Mouse (Mus musculus) cortical plate, adult 2 months (tissue): ENCODE results near the gene Cfap45. TPM values are rescaled to one million over a fixed set of nuclear protein-coding genes. Genes with fewer than 3 reads are reported as not detected.
A peak's percentile ranks its signal among the peaks of the same experiment; 100 is the strongest.

ENCODE experiments used
- H3K27ac ChIP-seq: fragments of 200-500 bp; 2 replicates; pipeline ENCODE4 v1.5.1; 2012; ENCODE audit warnings: low read length, control low read depth, inconsistent platforms; ENCODE audit not compliant: insufficient read depth
- H3K4me1 ChIP-seq: fragments of 200-500 bp; 2 replicates; pipeline ENCODE4 v1.6.1; 2011; ENCODE audit warnings: low read length; ENCODE audit not compliant: control insufficient read depth, insufficient read depth
- H3K4me3 ChIP-seq: fragments of 200-500 bp; 2 replicates; pipeline ENCODE4 v1.5.1; 2011; ENCODE audit warnings: mild to moderate bottlenecking, low read length, control low read depth; ENCODE audit not compliant: insufficient read depth
- CTCF ChIP-seq: fragments of 200-500 bp; IDR thresholded peaks from 2 replicates; pipeline ENCODE4 v1.5.1; 2011; ENCODE audit warnings: mild to moderate bottlenecking, control low read depth, low read length; ENCODE audit not compliant: insufficient read depth; ENCODE audit errors: extremely low read depth
- POLR2A ChIP-seq: fragments of 200-500 bp; IDR thresholded peaks from 2 replicates; pipeline ENCODE4 v1.6.1; 2011; ENCODE audit warnings: mild to moderate bottlenecking, low read length, control low read depth; ENCODE audit not compliant: insufficient read depth; ENCODE audit errors: extremely low read depth
- polyA plus RNA-seq: library from polyadenylated mRNA; depleted of rRNA; stranded (reverse); fragments of >200 nt; gene quantifications from 2 replicates; pipeline ENCODE4 v1.2.3, GENCODE M21; 2012; rRNA removed

Gene Cfap45
- polyA plus RNA-seq, result 3.3 and 3.6 TPM in 2 replicates

DNA sequence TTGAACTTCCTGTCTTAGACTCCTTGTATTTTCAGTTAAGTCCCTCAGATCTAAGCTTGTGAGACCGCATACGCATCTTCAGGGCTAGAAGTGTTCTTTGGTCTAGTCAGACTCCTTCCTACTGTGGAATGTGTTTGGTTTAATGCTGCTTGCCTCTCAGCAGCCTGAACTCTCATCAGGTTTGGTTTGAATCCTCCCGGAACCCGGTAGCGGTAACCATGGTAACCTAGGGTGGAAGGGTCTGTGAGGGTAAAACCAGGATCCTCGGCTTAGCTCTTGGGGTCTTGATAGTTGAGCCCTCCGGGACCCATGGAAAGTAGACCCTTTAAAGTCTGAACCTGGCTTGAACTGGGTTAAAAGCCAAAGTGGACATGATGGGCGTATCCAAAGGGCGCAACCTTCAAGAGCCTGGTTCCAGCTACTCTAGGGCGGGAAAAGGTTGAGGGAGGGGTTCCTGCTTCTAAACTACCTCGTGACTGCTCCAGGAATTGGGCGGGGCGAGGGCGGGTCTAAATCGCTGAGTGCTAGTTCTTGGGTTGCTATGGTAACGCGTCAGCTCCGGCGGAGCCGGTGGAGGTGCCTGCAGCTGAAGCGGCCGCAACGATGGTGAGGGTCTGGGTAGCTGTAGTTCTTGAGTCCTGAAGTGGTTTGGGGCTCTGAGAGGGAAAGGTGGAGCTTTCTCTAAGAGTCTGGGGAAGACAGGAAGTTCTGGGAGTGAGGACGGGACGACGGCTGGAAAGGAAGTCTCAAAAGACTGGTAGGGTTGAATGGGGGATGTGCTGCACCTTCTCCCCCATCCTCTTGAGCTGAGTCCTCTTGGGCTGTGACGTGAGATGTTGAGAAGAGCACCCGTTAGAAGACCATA is at the start of gene Cfap45:
TSS of gene Cfap45 (plus strand) at position 226 of the 865 bp plus-strand sequence.
- Histone ChIP-seq H3K4me1 (no peaks in the 10 kb centered on the region), H3K4me3 (peak within 1 kb of the TSS; percentile 35), H3K27ac (no peak within 1 kb of the TSS)
- no peak for TF ChIP-seq POLR2A
- TF ChIP-seq CTCF, result no peak

DNA sequence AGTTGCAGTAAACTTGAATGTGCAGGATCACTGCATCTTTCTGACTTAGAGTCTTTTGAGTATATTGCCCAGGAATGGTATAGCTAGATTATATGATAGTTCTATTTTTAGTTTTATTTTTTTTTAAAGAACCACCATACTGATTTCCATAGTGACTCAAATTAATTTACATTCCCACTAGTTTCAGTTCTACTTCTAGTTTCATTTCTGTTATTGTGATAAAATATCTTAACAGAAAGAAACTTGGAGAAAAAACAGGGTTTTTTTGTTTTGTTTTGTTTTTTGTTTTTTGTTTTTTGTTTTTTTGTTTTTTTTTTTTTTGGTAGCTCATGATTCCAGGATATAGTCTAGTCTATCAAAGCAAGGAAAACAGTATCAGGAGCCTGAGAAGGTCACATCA is 47.7 kb upstream of the Cfap45 start:
- TF ChIP-seq CTCF (no peak), POLR2A (no peak)
- no peak overlapping the region for H3K27ac ChIP-seq
- H3K4me3 ChIP-seq, result no peak overlapping the region
- no peaks in the 10 kb centered on the region; the same call in 1 of the 2 replicates for H3K4me1 ChIP-seq

DNA sequence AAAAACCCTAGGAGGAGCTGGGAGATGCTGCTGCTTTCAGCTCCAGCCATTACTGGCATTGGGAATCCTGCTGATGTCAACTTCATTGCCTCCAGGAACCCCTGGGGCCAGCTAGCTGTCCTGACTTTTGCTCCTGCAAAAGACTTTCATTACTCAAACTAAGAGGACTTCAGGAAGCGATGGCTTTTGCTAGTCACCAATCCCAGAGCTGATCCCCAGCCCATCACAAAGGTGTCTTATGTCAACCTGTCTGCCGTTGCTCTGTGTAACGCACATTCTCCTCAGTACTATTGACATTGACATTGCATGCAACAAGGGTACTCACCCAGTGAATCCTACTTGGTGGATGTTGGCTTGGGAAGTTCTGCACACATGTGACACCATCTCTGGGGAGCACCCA is 46.4 kb upstream of the Cfap45 start:
- TF ChIP-seq POLR2A (no peak), CTCF (no peak)
- no peak overlapping the region for H3K4me3 ChIP-seq
- H3K27ac ChIP-seq, result no peak overlapping the region
- no peaks in the 10 kb centered on the region; the same call in 1 of the 2 replicates for H3K4me1 ChIP-seq

DNA sequence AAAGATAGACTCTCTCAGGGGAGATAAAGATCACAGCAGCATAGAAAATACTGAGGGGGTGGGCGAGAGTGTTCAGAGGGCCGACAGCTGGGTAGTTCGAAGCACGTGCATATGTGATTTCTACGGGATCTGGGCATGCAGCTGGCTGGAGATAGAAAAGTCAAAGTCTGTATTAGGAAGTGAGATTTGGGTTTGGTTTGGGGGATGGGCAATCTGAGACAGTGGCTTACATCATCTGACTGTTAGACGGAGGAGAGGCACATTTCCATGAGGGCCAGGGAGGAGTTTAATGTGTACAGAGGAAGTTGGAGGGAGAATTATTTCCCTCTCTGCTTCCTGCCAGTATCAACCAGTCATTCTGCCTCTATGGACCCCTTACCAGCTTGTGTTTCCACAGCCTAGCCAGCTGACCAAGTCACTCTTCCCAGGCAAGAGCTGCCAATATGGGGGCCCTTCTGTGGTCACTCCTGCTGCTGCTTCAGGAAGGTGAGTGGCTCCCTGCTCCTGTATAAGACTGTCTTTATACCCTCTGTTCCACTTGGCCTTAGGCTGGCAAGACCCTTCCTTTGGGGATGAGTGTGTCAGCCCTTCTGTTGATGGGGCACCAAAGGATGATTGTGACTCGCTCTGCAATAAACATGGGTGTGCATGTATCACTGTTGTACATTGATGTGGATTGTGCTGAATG is 45.4 kb upstream of the Cfap45 start, which contains the start of gene Slamf9:
TSS of gene Slamf9 (plus strand) at position 305 of the 688 bp plus-strand sequence.
- TF ChIP-seq CTCF (no peak), POLR2A (no peak)
- Histone ChIP-seq H3K4me1 (no peaks in the 10 kb centered on the region; the same call in 1 of the 2 replicates), H3K4me3 (no peak within 1 kb of the TSS), H3K27ac (no peak within 1 kb of the TSS)

DNA sequence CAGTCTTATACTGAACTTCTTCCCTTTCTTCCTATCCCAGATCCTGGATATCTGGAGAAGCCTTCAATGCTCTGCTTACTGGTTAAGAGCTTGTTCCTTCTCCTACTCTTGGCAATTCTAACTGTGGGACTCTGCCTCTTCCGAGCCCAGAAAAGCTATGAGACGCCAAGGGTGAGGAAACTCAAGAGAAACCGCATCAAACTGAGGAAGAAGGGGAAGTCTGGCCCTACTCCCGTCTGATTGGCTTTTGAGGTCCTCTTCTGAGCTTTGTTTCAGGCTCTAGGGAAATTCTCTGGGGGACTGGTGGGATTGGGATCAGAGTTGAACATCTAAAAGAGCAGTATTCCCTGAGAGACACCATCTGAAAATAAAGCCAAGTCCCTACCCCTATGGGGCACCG is 42.6 kb upstream of the Cfap45 start:
- TF ChIP-seq CTCF (no peak), POLR2A (no peak)
- H3K27ac ChIP-seq, result no peak overlapping the region
- no peak overlapping the region for H3K4me3 ChIP-seq
- H3K4me1 ChIP-seq, result no peaks in the 10 kb centered on the region; the same call in 1 of the 2 replicates

GRCm38 (mm10) chr1:172480376-172480775 is 40.2 kb upstream of the Cfap45 start:
- TF ChIP-seq CTCF (no peak), POLR2A (no peak)
- no peak overlapping the region for H3K4me3 ChIP-seq
- H3K4me1 ChIP-seq, result no peaks in the 10 kb centered on the region
- no peak overlapping the region for H3K27ac ChIP-seq

DNA sequence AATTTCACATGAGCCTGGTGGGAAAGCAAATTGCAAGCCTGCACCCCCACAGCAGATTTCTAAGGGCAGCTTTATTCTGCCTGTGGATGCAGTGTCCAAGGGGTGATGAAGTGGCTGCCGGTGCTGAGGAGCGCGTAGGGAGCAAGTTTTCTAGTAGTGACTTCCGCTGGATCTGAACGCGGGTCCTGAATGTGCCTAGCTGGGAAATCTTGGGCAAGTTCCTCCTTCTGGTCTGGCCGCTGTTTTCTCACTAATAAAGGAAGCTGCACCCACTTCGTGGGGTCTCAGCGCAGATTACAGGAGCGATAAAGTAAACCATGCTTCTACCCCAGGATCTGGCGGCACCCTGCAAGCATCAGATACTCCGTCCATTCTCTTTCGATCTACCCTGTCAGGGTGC is 39.5 kb upstream of the Cfap45 start:
- TF ChIP-seq POLR2A (no peak), CTCF (no peak)
- H3K4me3 ChIP-seq, result no peak overlapping the region
- H3K4me1 ChIP-seq, result no peaks in the 10 kb centered on the region
- no peak overlapping the region for H3K27ac ChIP-seq

DNA sequence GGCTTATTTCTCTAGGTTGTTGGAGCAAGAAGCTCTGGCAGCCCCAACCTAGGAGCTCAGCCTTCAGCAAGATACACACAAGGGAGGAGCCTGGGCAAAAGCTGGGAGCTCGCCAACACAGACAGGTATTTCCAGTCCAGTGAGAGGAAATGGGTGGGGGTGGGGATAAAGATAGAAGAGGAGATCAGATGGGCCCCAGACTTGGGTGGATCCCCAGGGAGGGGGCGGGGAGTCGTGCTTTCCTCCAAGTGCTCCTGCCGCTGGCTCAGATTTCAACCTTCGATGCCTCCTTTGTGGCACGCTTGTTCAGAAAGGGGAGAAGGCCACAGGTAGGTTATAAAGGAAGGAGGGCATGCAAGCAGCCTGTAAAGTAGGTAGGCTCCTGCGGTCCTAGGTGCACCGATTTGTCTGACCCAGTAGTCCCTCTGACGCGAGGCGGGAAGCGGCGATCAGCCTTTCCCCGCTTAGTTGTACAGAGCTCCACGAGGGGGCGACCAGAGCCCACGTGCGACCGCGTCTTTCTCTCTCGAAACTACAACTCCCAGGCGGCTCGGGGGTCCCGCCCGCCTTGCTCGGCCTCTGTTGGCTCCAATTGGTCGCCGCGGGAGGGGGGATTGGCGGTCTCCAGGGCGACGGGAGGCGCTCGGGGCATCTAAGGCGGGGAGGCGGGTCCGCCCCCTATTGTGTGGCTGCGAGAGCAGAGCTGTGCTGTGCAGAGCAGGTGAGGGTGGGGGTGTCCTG is 38.9 kb upstream of the Cfap45 start, which contains the start of gene Igsf9:
TSS of gene Igsf9 (plus strand) at position 249 of the 741 bp plus-strand sequence.
- TF ChIP-seq POLR2A (no peak), CTCF (0 out of 2 replicates have a peak, but pooled peaks have one; percentile 2)
- Histone ChIP-seq H3K4me1 (no peaks in the 10 kb centered on the region), H3K4me3 (peak within 1 kb of the TSS; percentile 37), H3K27ac (no peak within 1 kb of the TSS)
